Mouse (Mus musculus) neural tube, embryonic 15.5 days (tissue): ENCODE results near the gene Mtmr3. TPM values are rescaled to one million over a fixed set of nuclear protein-coding genes. Genes with fewer than 3 reads are reported as not detected.
"Not testable (repeated sequence)": the region's sequence is repeated elsewhere in the genome, so short reads cannot be mapped to it uniquely, and the experiment has no call there.

Experiments
- ATAC-seq: fragments of 200-750 bp; cut with Nextera tagmentation; 2 replicates; pipeline ENCODE4 v1.8.0; 2017; ENCODE audit warnings: mild to moderate bottlenecking, moderate TSS enrichment, moderate library complexity; ENCODE audit not compliant: low FRiP score
- H3K27ac ChIP-seq: fragments of 300-500 bp; sonication (generic); replicated peaks from 2 replicates; pipeline ENCODE4 v1.5.1; 2015; ENCODE audit warnings: mild to moderate bottlenecking, inconsistent platforms
- H3K27me3 ChIP-seq: fragments of 300-500 bp; sonication (generic); replicated peaks from 2 replicates; pipeline ENCODE4 v1.6.1; 2015; ENCODE audit warnings: inconsistent platforms
- H3K36me3 ChIP-seq: fragments of 300-500 bp; sonication (generic); 2 replicates; pipeline ENCODE4 v1.6.1; 2015; ENCODE audit warnings: inconsistent platforms
- H3K4me1 ChIP-seq: fragments of 300-500 bp; sonication (generic); 2 replicates; pipeline ENCODE4 v1.6.1; 2015; ENCODE audit warnings: inconsistent platforms
- H3K4me2 ChIP-seq: fragments of 300-500 bp; sonication (generic); 2 replicates; pipeline ENCODE4 v1.6.1; 2015; ENCODE audit warnings: inconsistent platforms, mild to moderate bottlenecking, moderate library complexity
- H3K4me3 ChIP-seq: fragments of 300-500 bp; sonication (generic); replicated peaks from 2 replicates; pipeline ENCODE4 v1.5.1; 2015; ENCODE audit warnings: mild to moderate bottlenecking, inconsistent platforms
- H3K9ac ChIP-seq: fragments of 300-500 bp; sonication (generic); replicated peaks from 2 replicates; pipeline ENCODE4 v1.6.1; 2015; ENCODE audit warnings: mild to moderate bottlenecking, inconsistent platforms
- H3K9me3 ChIP-seq: fragments of 300-500 bp; sonication (generic); replicated peaks from 2 replicates; pipeline ENCODE4 v1.6.1; 2016; ENCODE audit warnings: inconsistent platforms
- WGBS: fragments of 180-500 bp; shearing (Covaris S2); methylation state at CpG from one replicate; pipeline ENCODE4 v1.1.7; 2015; ENCODE audit warnings: mixed read lengths; 5-methylcytosine and 5-hydroxymethylcytosine counted together
- polyA plus RNA-seq: library from polyadenylated mRNA; unstranded; fragments of >200 nt; fragmentation: Nextera tagmentation; extraction: Ambion mirVana; gene quantifications from 2 replicates; pipeline ENCODE4 v1.2.1, GENCODE M21; 2015

Mtmr3 gene
- polyA plus RNA-seq, 1 experiment from 2014 or later = 27.3 TPM

GRCm38 (mm10) chr11:4547569-4547968, 47.1 kb downstream of the Mtmr3 start:
- H3K9ac ChIP-seq = no peak overlapping the region
- no peaks in the 10 kb centered on the region for H3K4me1 ChIP-seq
- H3K9me3 ChIP-seq = no peaks in the 10 kb centered on the region
- no peak overlapping the region for H3K4me3 ChIP-seq
- H3K36me3 ChIP-seq = no peaks in the 10 kb centered on the region
- no peaks in the 10 kb centered on the region for H3K27me3 ChIP-seq
- H3K27ac ChIP-seq = no peak overlapping the region
- WGBS = 68% methylated on average over 4 of the region's 4 CpGs
- no peak for ATAC-seq
- H3K4me2 ChIP-seq = no peak overlapping the region

DNA sequence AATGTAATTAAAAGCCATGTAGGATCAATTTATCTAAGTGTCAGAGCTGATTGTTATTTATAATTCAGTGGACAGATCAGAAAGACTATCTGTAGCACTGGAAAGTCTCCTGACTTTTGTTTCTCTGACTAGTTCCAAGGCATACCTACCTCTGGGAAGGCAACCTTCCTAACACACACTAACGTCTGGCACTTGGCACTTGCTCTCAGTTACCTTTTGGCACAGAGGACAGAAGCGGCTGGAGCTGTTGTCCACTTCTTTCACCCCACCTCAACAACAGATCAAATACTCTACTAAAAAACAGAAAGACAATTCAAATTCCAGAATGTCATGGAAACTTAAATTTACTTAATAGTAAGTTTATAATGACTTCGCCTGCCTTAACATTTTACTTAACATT, 48.7 kb downstream of the Mtmr3 start:
- WGBS = 78% methylated on average over 3 of the region's 3 CpGs
- Histone ChIP-seq H3K9me3 (no peaks in the 10 kb centered on the region), H3K27me3 (no peaks in the 10 kb centered on the region), H3K4me3 (no peak overlapping the region), H3K36me3 (no peaks in the 10 kb centered on the region), H3K9ac (no peak overlapping the region), H3K27ac (no peak overlapping the region), H3K4me2 (no peak overlapping the region), H3K4me1 (no peaks in the 10 kb centered on the region)
- no peak for ATAC-seq

GRCm38 (mm10) chr11:4545401-4545800, 49.3 kb downstream of the Mtmr3 start:
- no peaks in the 10 kb centered on the region for H3K4me1 ChIP-seq
- no peak for ATAC-seq
- H3K27ac ChIP-seq = no peak overlapping the region
- WGBS = 66% methylated on average over 4 of the region's 4 CpGs
- H3K4me2 ChIP-seq = no peak overlapping the region
- no peaks in the 10 kb centered on the region for H3K27me3 ChIP-seq
- H3K9me3 ChIP-seq = no peaks in the 10 kb centered on the region
- H3K4me3 ChIP-seq = no peak overlapping the region
- H3K9ac ChIP-seq = no peak overlapping the region
- no peaks in the 10 kb centered on the region for H3K36me3 ChIP-seq

GRCm38 (mm10) chr11:4544627-4544921, 50.1 kb downstream of the Mtmr3 start:
- H3K4me2 ChIP-seq = not testable (repeated sequence)

DNA sequence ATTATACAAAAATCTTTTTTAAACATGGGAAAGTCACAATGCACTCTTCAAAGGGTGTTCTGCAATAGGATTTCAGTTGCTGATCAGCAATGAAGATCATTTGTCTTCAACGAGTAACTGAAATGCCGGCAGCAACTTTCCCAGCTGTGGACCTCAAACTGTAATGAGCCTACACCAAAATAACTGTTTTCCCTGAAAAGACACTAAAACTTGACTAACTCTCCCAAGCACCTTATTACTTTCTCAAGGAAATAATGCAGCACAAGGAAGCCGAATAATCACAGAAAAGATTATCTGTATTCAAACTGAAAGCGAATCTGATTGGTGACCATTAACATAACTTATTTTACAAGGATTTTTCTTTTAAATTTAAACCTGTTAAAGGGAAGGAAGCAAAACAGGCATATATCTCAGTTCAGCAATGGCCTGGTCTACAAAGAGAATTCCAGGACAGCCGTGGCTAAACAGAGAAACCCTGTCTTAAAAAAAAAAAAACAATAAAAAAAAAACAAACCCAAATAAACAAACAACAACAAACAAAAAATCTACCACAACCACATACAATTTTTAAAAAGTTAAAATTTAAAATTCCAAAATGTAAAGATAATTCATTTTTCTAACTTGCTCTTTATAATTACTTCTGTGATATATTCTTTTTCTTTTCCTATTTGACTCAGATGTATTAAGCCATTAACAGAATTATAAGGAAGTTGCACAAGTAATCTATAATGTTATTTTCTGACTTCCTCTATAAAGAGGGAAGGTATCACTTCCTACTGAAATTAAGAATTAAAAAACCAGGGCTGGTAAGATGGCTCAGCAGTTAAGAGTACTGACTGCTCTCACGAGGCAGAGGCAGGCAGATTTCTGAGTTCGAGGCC, 50.7 kb downstream of the Mtmr3 start:
- H3K4me1 ChIP-seq = no peaks in the 10 kb centered on the region

More at GRCm38 (mm10) chr11:4544627-4544921, 50.1 kb downstream of the Mtmr3 start:
- ATAC-seq, H3K4me1 ChIP-seq, H3K36me3 ChIP-seq, H3K4me3 ChIP-seq, H3K9me3 ChIP-seq, H3K27ac ChIP-seq, H3K27me3 ChIP-seq, H3K9ac ChIP-seq: not testable (repeated sequence)
- WGBS = 88% methylated on average over 1 of the region's 1 CpGs

GRCm38 (mm10) chr11:4543040-4543551, 51.6 kb downstream of the Mtmr3 start:
- no peaks in the 10 kb centered on the region for H3K36me3 ChIP-seq
- no peaks in the 10 kb centered on the region for H3K27me3 ChIP-seq
- WGBS = 93% methylated on average over 2 of the region's 2 CpGs
- no peak overlapping the region for H3K9ac ChIP-seq
- no peak for ATAC-seq
- no peak overlapping the region for H3K4me3 ChIP-seq
- H3K27ac ChIP-seq = no peak overlapping the region
- no peaks in the 10 kb centered on the region for H3K9me3 ChIP-seq
- no peaks in the 10 kb centered on the region for H3K4me1 ChIP-seq
- H3K4me2 ChIP-seq = no peak overlapping the region

More for the DNA sequence above, 50.7 kb downstream of the Mtmr3 start:
- no peak for ATAC-seq
- Histone ChIP-seq H3K9me3 (no peaks in the 10 kb centered on the region), H3K4me3 (no peak overlapping the region), H3K27ac (no peak overlapping the region), H3K9ac (no peak overlapping the region), H3K4me2 (no peak overlapping the region), H3K27me3 (no peaks in the 10 kb centered on the region), H3K36me3 (no peaks in the 10 kb centered on the region)
- WGBS = 82% methylated on average over 7 of the region's 7 CpGs

- Histone ChIP-seq H3K9ac (no peak overlapping the region), H3K4me2 (no peak overlapping the region), H3K4me3 (no peak overlapping the region), H3K27ac (no peak overlapping the region), H3K4me1 (peaks cover 6% of the 10 kb centered on the region; the same call in 1 of the 2 replicates), H3K27me3 (no peaks in the 10 kb centered on the region), H3K36me3 (no peaks in the 10 kb centered on the region), H3K9me3 (no peaks in the 10 kb centered on the region)
- WGBS = 95% methylated on average over 1 of the region's 1 CpGs
- no peak for ATAC-seq
Observed at GRCm38 (mm10) chr11:4536645-4537044, 58.0 kb downstream of the Mtmr3 start.

DNA sequence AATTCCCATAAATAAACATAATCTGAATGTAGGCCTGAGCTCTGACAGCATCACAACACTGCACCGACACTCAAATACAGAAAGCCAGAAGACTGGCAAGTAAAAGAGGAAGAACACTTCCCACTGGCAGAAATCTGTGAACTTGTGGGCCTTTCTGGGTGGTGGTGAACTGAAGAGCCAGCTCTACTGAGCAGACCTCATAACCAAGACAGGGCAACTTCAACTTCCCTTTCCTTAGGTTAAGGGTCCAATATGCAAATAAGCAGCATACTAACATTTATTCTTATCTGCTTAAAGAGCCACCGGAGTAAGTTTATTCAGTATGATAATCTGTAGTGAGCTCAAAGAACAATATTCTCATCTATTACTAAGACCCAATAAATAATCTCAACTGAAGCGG, 67.5 kb downstream of the Mtmr3 start:
- Histone ChIP-seq H3K9ac (no peak overlapping the region), H3K9me3 (no peaks in the 10 kb centered on the region), H3K36me3 (peaks cover 34% of the 10 kb centered on the region), H3K27me3 (no peaks in the 10 kb centered on the region), H3K4me2 (no peak overlapping the region), H3K4me1 (peaks cover 4% of the 10 kb centered on the region; the same call in 1 of the 2 replicates), H3K4me3 (no peak overlapping the region), H3K27ac (no peak overlapping the region)
- ATAC-seq = no peak
- WGBS = 94% methylated on average over 3 of the region's 3 CpGs

GRCm38 (mm10) chr11:4522142-4522664, 72.5 kb downstream of the Mtmr3 start:
- Histone ChIP-seq H3K27ac (no peak overlapping the region), H3K4me2 (no peak overlapping the region), H3K4me1 (no peaks in the 10 kb centered on the region), H3K4me3 (no peak overlapping the region), H3K9me3 (no peaks in the 10 kb centered on the region), H3K27me3 (no peaks in the 10 kb centered on the region), H3K9ac (no peak overlapping the region), H3K36me3 (peaks cover 47% of the 10 kb centered on the region)
- 92% methylated on average over 6 of the region's 6 CpGs for WGBS
- no peak for ATAC-seq

- no peak overlapping the region for H3K4me2 ChIP-seq
- H3K4me3 ChIP-seq = no peak overlapping the region
- H3K27me3 ChIP-seq = no peaks in the 10 kb centered on the region
- ATAC-seq = no peak
- H3K36me3 ChIP-seq = peaks cover 53% of the 10 kb centered on the region
- no peaks in the 10 kb centered on the region for H3K4me1 ChIP-seq
- H3K27ac ChIP-seq = no peak overlapping the region
- WGBS = 56% methylated on average over 7 of the region's 7 CpGs
- no peaks in the 10 kb centered on the region for H3K9me3 ChIP-seq
- no peak overlapping the region for H3K9ac ChIP-seq
Observed at GRCm38 (mm10) chr11:4518981-4519380, 75.7 kb downstream of the Mtmr3 start.

DNA sequence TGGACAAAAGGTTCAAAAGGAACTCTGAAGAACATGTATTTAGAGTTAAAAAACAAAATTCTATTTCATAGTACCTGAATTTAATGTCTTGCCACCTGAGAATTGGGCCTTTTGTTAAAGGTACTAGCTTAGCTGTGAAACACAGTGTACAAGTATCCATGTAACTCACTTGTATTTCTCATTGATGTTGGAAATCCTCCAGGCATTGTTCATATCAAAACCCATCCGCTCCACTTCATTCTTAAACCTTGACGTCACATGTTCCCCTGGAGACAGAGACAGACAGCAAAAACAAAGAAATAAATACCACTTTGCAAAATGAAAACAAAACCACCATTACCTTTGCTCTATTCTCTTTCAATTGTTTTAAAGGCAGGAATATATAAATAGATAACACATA, 87.2 kb downstream of the Mtmr3 start:
- Histone ChIP-seq H3K27me3 (no peaks in the 10 kb centered on the region), H3K4me2 (no peak overlapping the region), H3K9me3 (no peaks in the 10 kb centered on the region), H3K4me1 (0 out of 2 replicates have a peak, but pooled peaks cover 3% of the 10 kb centered on the region), H3K36me3 (peaks cover 37% of the 10 kb centered on the region), H3K4me3 (no peak overlapping the region), H3K9ac (no peak overlapping the region), H3K27ac (no peak overlapping the region)
- no peak for ATAC-seq
- 75% methylated on average over 2 of the region's 2 CpGs for WGBS

DNA sequence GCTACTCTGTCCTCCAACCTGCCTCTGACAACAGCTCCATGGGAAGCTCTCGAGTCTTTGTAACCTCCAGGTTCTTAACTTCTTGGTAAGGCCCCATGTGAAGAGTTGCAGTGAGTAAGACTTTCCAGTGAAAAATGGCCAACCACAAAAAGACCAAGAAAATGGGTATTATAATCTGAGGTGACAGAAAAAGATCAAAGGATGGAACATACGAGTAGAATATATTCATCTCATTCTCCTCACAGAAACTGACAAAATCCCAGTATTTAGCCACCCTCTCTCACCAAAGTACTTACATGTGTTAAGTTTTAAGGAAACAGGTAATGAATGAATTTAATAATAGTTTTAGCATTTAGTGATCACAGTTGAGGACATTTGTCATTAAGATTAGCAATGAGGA, 88.2 kb downstream of the Mtmr3 start:
- Histone ChIP-seq H3K27ac (no peak overlapping the region), H3K4me1 (0 out of 2 replicates have a peak, but pooled peaks cover 3% of the 10 kb centered on the region), H3K36me3 (peaks cover 39% of the 10 kb centered on the region), H3K4me2 (no peak overlapping the region), H3K9me3 (no peaks in the 10 kb centered on the region), H3K9ac (no peak overlapping the region), H3K27me3 (no peaks in the 10 kb centered on the region), H3K4me3 (no peak overlapping the region)
- WGBS = 97% methylated on average over 2 of the region's 2 CpGs
- no peak for ATAC-seq
